Mouse (Mus musculus): ENCODE data around the gene Olfr564. TPM values are rescaled to one million over a fixed set of nuclear protein-coding genes. Genes with fewer than 3 reads are reported as not detected.

Gene Olfr564
- polyA plus RNA-seq (2014; fragmentation: Nextera tagmentation; extraction: Ambion mirVana), result not detected in 2 replicates

GRCm38 (mm10) chr7:102803180-102803579 lies at the start of gene Olfr564:
Olfr564 (plus strand) TSS chr7:102803480.
- Histone ChIP-seq H3K36me3 (replicated peaks; ENCODE audit: control insufficient read depth, insufficient read depth) (no peaks in the 10 kb centered on the region), H3K9me3 (ENCODE audit: control insufficient read depth, low read length) (no peaks in the 10 kb centered on the region), H3K4me1 (replicated peaks; ENCODE audit: control insufficient read depth, insufficient read depth, low read length) (no peaks in the 10 kb centered on the region), H3K27me3 (ENCODE audit: control insufficient read depth, insufficient read depth, low read length) (no peaks in the 10 kb centered on the region), H3K9ac (no peak within 1 kb of the TSS), H3K4me3 (replicated peaks; ENCODE audit: low read length) (no peak within 1 kb of the TSS), H3K4me2 (replicated peaks) (no peak within 1 kb of the TSS), H3K27ac (no peak within 1 kb of the TSS)
- ATAC-seq (ENCODE audit: low FRiP score), result no peak
- DNase-seq (ENCODE audit: low spot score), result no peak

GRCm38 (mm10) chr7:102759266-102759665 lies 44.0 kb upstream of the Olfr564 start, which contains the start of the genes Olfr560 and Olfr78:
Olfr560 (minus strand) TSS chr7:102759366.
Olfr78 (minus strand) TSS chr7:102759471.
- H3K27ac ChIP-seq, result no peak within 1 kb of the TSS
- H3K9me3 ChIP-seq (ENCODE audit: control insufficient read depth, low read length), result no peaks in the 10 kb centered on the region
- no peak within 1 kb of the TSS for H3K4me3 ChIP-seq (replicated peaks; ENCODE audit: low read length)
- ATAC-seq (ENCODE audit: low FRiP score), result no peak
- no peaks in the 10 kb centered on the region for H3K36me3 ChIP-seq (replicated peaks; ENCODE audit: control insufficient read depth, insufficient read depth)
- no peaks in the 10 kb centered on the region for H3K4me1 ChIP-seq (replicated peaks; ENCODE audit: control insufficient read depth, insufficient read depth, low read length)
- 73% methylated on average over 4 of the region's 4 CpGs for WGBS
- no peak within 1 kb of the TSS for H3K4me2 ChIP-seq (replicated peaks)
- H3K27me3 ChIP-seq (ENCODE audit: control insufficient read depth, insufficient read depth, low read length), result no peaks in the 10 kb centered on the region
- DNase-seq (ENCODE audit: low spot score), result no peak
- no peak within 1 kb of the TSS for H3K9ac ChIP-seq

- H3K36me3 ChIP-seq (replicated peaks; ENCODE audit: control insufficient read depth, insufficient read depth), result no peaks in the 10 kb centered on the region
- no peak within 1 kb of the TSS for H3K4me3 ChIP-seq (replicated peaks; ENCODE audit: low read length)
- no peak within 1 kb of the TSS for H3K4me2 ChIP-seq (replicated peaks)
- H3K27ac ChIP-seq, result no peak within 1 kb of the TSS
- H3K9me3 ChIP-seq (ENCODE audit: control insufficient read depth, low read length), result no peaks in the 10 kb centered on the region
- DNase-seq (ENCODE audit: low spot score) (no peak), ATAC-seq (ENCODE audit: low FRiP score) (no peak)
- no peaks in the 10 kb centered on the region for H3K27me3 ChIP-seq (ENCODE audit: control insufficient read depth, insufficient read depth, low read length)
- 86% methylated on average over 2 of the region's 2 CpGs for WGBS
- no peak within 1 kb of the TSS for H3K9ac ChIP-seq
- H3K4me1 ChIP-seq (replicated peaks; ENCODE audit: control insufficient read depth, insufficient read depth, low read length), result no peaks in the 10 kb centered on the region
Observed at GRCm38 (mm10) chr7:102770921-102771320, 32.4 kb upstream of the Olfr564 start, which contains the start of gene Olfr561. Olfr561 (plus strand) TSS chr7:102771221.

Other genes with a start within 250 kb of the Olfr564 start
- 0.11 and 0.57 TPM in 2 replicates for gene Trim21, start 238.0 kb upstream of the Olfr564 start, polyA plus RNA-seq (2014; fragmentation: Nextera tagmentation; extraction: Ambion mirVana)
- not detected in 2 replicates for gene Olfr550, start 232.0 kb upstream of the Olfr564 start, polyA plus RNA-seq (2014; fragmentation: Nextera tagmentation; extraction: Ambion mirVana)
- not detected in 2 replicates for gene Olfr551, start 211.6 kb upstream of the Olfr564 start, polyA plus RNA-seq (2014; fragmentation: Nextera tagmentation; extraction: Ambion mirVana)
- not detected in 2 replicates for gene Olfr552, start 205.7 kb upstream of the Olfr564 start, polyA plus RNA-seq (2014; fragmentation: Nextera tagmentation; extraction: Ambion mirVana)
- not detected in 2 replicates for gene Olfr553, start 185.3 kb upstream of the Olfr564 start, polyA plus RNA-seq (2014; fragmentation: Nextera tagmentation; extraction: Ambion mirVana)
- not detected in 2 replicates for gene Olfr554, start 165.0 kb upstream of the Olfr564 start, polyA plus RNA-seq (2014; fragmentation: Nextera tagmentation; extraction: Ambion mirVana)
- not detected in 2 replicates for gene Olfr555, start 144.7 kb upstream of the Olfr564 start, polyA plus RNA-seq (2014; fragmentation: Nextera tagmentation; extraction: Ambion mirVana)
- gene Olfr556, start 138.6 kb upstream of the Olfr564 start, polyA plus RNA-seq (2014; fragmentation: Nextera tagmentation; extraction: Ambion mirVana), result not detected in 2 replicates
- gene Trim68, start 116.2 kb upstream of the Olfr564 start, polyA plus RNA-seq (2014; fragmentation: Nextera tagmentation; extraction: Ambion mirVana), result 8.3 and 8.4 TPM in 2 replicates
- not detected in 2 replicates for gene Olfr557, start 107.6 kb upstream of the Olfr564 start, polyA plus RNA-seq (2014; fragmentation: Nextera tagmentation; extraction: Ambion mirVana)
- 0.08 and 0.22 TPM in 2 replicates for gene Olfr558, start 101.3 kb upstream of the Olfr564 start, polyA plus RNA-seq (2014; fragmentation: Nextera tagmentation; extraction: Ambion mirVana)
- not detected in 2 replicates for gene Olfr33, start 84.4 kb upstream of the Olfr564 start, polyA plus RNA-seq (2014; fragmentation: Nextera tagmentation; extraction: Ambion mirVana)
- gene Olfr559, start 76.0 kb upstream of the Olfr564 start, polyA plus RNA-seq (2014; fragmentation: Nextera tagmentation; extraction: Ambion mirVana), result not detected in 2 replicates
- not detected in 2 replicates for gene Olfr560, start 44.1 kb upstream of the Olfr564 start, polyA plus RNA-seq (2014; fragmentation: Nextera tagmentation; extraction: Ambion mirVana)
- gene Olfr78, start 44.0 kb upstream of the Olfr564 start, polyA plus RNA-seq (2014; fragmentation: Nextera tagmentation; extraction: Ambion mirVana), result 0.13 and 0.17 TPM in 2 replicates
- gene Olfr561, start 32.3 kb upstream of the Olfr564 start, polyA plus RNA-seq (2014; fragmentation: Nextera tagmentation; extraction: Ambion mirVana), result not detected in 2 replicates
- not detected in 2 replicates for gene Olfr566, start 55.3 kb downstream of the Olfr564 start, polyA plus RNA-seq (2014; fragmentation: Nextera tagmentation; extraction: Ambion mirVana)
- gene Olfr568, start 73.6 kb downstream of the Olfr564 start, polyA plus RNA-seq (2014; fragmentation: Nextera tagmentation; extraction: Ambion mirVana), result not detected in 2 replicates
- not detected in 2 replicates for gene Olfr569, start 87.4 kb downstream of the Olfr564 start, polyA plus RNA-seq (2014; fragmentation: Nextera tagmentation; extraction: Ambion mirVana)
- gene Olfr570, start 91.1 kb downstream of the Olfr564 start, polyA plus RNA-seq (2014; fragmentation: Nextera tagmentation; extraction: Ambion mirVana), result 0.25 TPM in 1 of 2 replicates, not detected in the other
- not detected in 2 replicates for gene Olfr571, start 114.1 kb downstream of the Olfr564 start, polyA plus RNA-seq (2014; fragmentation: Nextera tagmentation; extraction: Ambion mirVana)
- not detected in 2 replicates for gene Olfr572, start 120.9 kb downstream of the Olfr564 start, polyA plus RNA-seq (2014; fragmentation: Nextera tagmentation; extraction: Ambion mirVana)
- not detected in 2 replicates for gene Olfr573-ps1, start 139.1 kb downstream of the Olfr564 start, polyA plus RNA-seq (2014; fragmentation: Nextera tagmentation; extraction: Ambion mirVana)
- gene Olfr574, start 145.0 kb downstream of the Olfr564 start, polyA plus RNA-seq (2014; fragmentation: Nextera tagmentation; extraction: Ambion mirVana), result not detected in 2 replicates
- gene Olfr575, start 155.3 kb downstream of the Olfr564 start, polyA plus RNA-seq (2014; fragmentation: Nextera tagmentation; extraction: Ambion mirVana), result not detected in 2 replicates
- gene Olfr576, start 159.2 kb downstream of the Olfr564 start, polyA plus RNA-seq (2014; fragmentation: Nextera tagmentation; extraction: Ambion mirVana), result not detected in 2 replicates
- not detected in 2 replicates for gene Olfr577, start 172.5 kb downstream of the Olfr564 start, polyA plus RNA-seq (2014; fragmentation: Nextera tagmentation; extraction: Ambion mirVana)
- gene Olfr578, start 185.8 kb downstream of the Olfr564 start, polyA plus RNA-seq (2014; fragmentation: Nextera tagmentation; extraction: Ambion mirVana), result not detected in 2 replicates
- gene Olfr582, start 234.5 kb downstream of the Olfr564 start, polyA plus RNA-seq (2014; fragmentation: Nextera tagmentation; extraction: Ambion mirVana), result not detected in 2 replicates
- not detected in 2 replicates for gene Olfr583, start 247.8 kb downstream of the Olfr564 start, polyA plus RNA-seq (2014; fragmentation: Nextera tagmentation; extraction: Ambion mirVana)

All from hindbrain, embryonic 14.5 days (tissue).